Mouse (Mus musculus): ENCODE measurements around the gene Mob3b.

DNA sequence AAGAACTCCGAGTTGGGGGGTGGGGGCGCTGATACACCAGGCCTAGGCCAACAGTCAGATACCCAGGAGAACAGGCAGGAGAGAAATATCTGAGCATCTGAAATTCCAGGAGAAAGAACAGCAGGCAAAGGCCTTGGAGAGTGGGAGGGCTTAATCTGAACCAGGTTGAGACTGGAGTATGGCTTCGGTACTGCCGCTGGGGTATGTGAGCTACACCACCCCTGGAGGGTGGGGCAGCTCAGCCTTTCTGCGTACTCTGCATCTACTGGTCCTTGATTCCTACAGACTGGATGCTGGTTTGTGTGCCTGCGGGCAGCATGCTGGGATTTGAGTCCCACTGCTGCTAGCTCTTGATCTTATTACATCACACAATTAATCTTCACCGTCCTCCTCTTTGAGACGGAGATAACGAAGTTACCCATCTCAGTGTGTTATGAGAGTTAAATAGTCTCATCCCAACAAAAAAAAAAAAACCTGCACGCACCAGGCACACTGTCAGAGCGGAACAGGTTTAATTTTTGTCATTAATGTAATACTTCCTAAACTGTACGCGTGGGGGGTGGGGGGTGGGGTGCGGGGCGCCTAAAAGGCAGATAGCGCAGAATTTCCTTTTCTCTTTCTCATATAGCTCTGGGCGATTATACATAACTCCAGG lies 57.9 kb downstream of the Mob3b start:
- TF ChIP-seq TCF12 (IDR thresholded peaks at IDR 0.05; ENCODE audit: insufficient read depth, poor library complexity, severe bottlenecking) (no peak), MAX (IDR thresholded peaks at IDR 0.05; ENCODE audit: low read depth) (no peak), POLR2A (IDR thresholded peaks at IDR 0.05; ENCODE audit: insufficient read length, low read depth) (no peak), E2F4 (IDR thresholded peaks at IDR 0.05; ENCODE audit: insufficient read depth) (no peak)

Measured in myocyte (in vitro differentiated cells).